Comparison of ENCODE assay signal across 13 mouse cellular contexts in the genomic region with DNA sequence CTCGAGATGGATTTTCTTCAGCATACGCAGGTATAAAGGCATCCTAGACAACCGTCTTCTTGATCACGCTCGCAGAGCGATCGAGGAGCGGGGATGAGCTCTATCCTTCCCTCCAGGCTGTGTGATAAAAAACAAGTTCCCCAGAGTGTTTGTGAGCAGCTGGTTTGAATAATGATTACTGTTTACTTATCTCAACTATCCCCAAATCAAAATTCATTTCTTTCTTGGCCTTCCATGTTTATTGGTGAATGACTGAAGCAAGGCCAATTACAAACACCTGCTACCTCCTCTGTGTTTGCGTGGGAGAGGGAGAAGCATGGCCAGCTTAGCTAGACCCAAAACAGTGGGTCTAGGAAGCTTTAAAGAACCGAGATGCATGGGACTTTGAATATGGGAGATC.
DNase-seq lines count a peak whose midpoint lies in the region; ATAC-seq lines count a peak whose summit lies in the region.
"Had no signal": no experiment of that assay in that cellular context is flagged by ENCODE, and none has a peak within 500 bp of the region (broad histone marks: within the 10 kb centered on the region; RNA-seq: fewer than 3 reads in every experiment).

No protein-coding gene starts in this region.

- H3K4me3 ChIP-seq in hindbrain, embryonic 10.5 days = no peak overlapping the region
- H3K4me3 ChIP-seq in hindbrain, embryonic 16.5 days (ENCODE audit: low read length) = no peak overlapping the region
- no peak overlapping the region for H3K4me3 ChIP-seq in forebrain, embryonic 15.5 days
- no peak overlapping the region for H3K4me3 ChIP-seq in hindbrain, embryonic 15.5 days
- no peak overlapping the region for H3K4me3 ChIP-seq in neural tube, embryonic 14.5 days (ENCODE audit: low read depth, low read length)
- H3K4me3 ChIP-seq: erythroblast, embryonic 14.5 days had no signal

- H3K4me2 ChIP-seq in hindbrain, embryonic 16.5 days (ENCODE audit: low read length) = no peak overlapping the region
- H3K4me2 ChIP-seq in forebrain, embryonic 15.5 days (replicated peaks) = no peak overlapping the region
- H3K4me2 ChIP-seq in hindbrain, embryonic 15.5 days = no peak overlapping the region; the same call in 1 of the 2 replicates
- no peak overlapping the region for H3K4me2 ChIP-seq in neural tube, embryonic 14.5 days (ENCODE audit: low read depth, low read length)

- 0 out of 2 replicates have a peak, but pooled peaks cover 5% of the 10 kb centered on the region for H3K4me1 ChIP-seq in hindbrain, embryonic 10.5 days (replicated peaks)
- H3K4me1 ChIP-seq in hindbrain, embryonic 16.5 days (ENCODE audit: control insufficient read depth, insufficient read depth, low read depth, low read length) = peaks cover 9% of the 10 kb centered on the region
- H3K4me1 ChIP-seq in forebrain, embryonic 15.5 days = peaks cover 19% of the 10 kb centered on the region
- H3K4me1 ChIP-seq in hindbrain, embryonic 15.5 days (replicated peaks) = peaks cover 29% of the 10 kb centered on the region
- peaks cover 16% of the 10 kb centered on the region for H3K4me1 ChIP-seq in neural tube, embryonic 14.5 days (ENCODE audit: control insufficient read depth, insufficient read depth, low read length)

- H3K9ac ChIP-seq in hindbrain, embryonic 16.5 days (ENCODE audit: low read depth, low read length) = no peak overlapping the region
- H3K9ac ChIP-seq in forebrain, embryonic 15.5 days (replicated peaks) = no peak overlapping the region
- no peak overlapping the region for H3K9ac ChIP-seq in hindbrain, embryonic 15.5 days
- H3K9ac ChIP-seq in neural tube, embryonic 14.5 days (replicated peaks; ENCODE audit: low read depth, low read length) = no peak overlapping the region

- H3K36me3 ChIP-seq in hindbrain, embryonic 10.5 days = peaks cover 10% of the 10 kb centered on the region; the same call in 1 of the 2 replicates
- H3K36me3 ChIP-seq in hindbrain, embryonic 16.5 days (ENCODE audit: control insufficient read depth, insufficient read depth, low read length) = no peaks in the 10 kb centered on the region
- no peaks in the 10 kb centered on the region for H3K36me3 ChIP-seq in forebrain, embryonic 15.5 days
- no peaks in the 10 kb centered on the region for H3K36me3 ChIP-seq in hindbrain, embryonic 15.5 days
- H3K36me3 ChIP-seq in neural tube, embryonic 14.5 days (ENCODE audit: control insufficient read depth, insufficient read depth, low read length) = no peaks in the 10 kb centered on the region

- no peak for ATAC-seq in hindbrain, embryonic 16.5 days
- peak; percentile 27; the same call in 1 of the 2 replicates for ATAC-seq in forebrain, embryonic 15.5 days (replicated peaks)
- no peak for ATAC-seq in hindbrain, embryonic 15.5 days (ENCODE audit: low FRiP score, low read depth)
- peak; percentile 67; the same call in 1 of the 2 replicates for ATAC-seq in neural tube, embryonic 14.5 days (ENCODE audit: low read depth)
- ATAC-seq: inflammation-experienced regulatory T-cells, adult 6 months had no signal

- no peaks in the 10 kb centered on the region for H3K9me3 ChIP-seq in hindbrain, embryonic 10.5 days
- H3K9me3 ChIP-seq in hindbrain, embryonic 16.5 days (ENCODE audit: control insufficient read depth, low read length) = no peaks in the 10 kb centered on the region
- no peaks in the 10 kb centered on the region for H3K9me3 ChIP-seq in forebrain, embryonic 15.5 days
- H3K9me3 ChIP-seq in hindbrain, embryonic 15.5 days = no peaks in the 10 kb centered on the region
- no peaks in the 10 kb centered on the region for H3K9me3 ChIP-seq in neural tube, embryonic 14.5 days (ENCODE audit: control insufficient read depth, low read length)

- peak overlapping the region; percentile 37; the same call in 1 of the 2 replicates for H3K27ac ChIP-seq in hindbrain, embryonic 10.5 days
- H3K27ac ChIP-seq in hindbrain, embryonic 16.5 days (ENCODE audit: low read depth, low read length) = no peak overlapping the region; the same call in 1 of the 2 replicates
- H3K27ac ChIP-seq in forebrain, embryonic 15.5 days (replicated peaks) = peak overlapping the region; percentile 13; the same call in 1 of the 2 replicates
- peak overlapping the region; percentile 48 for H3K27ac ChIP-seq in hindbrain, embryonic 15.5 days (replicated peaks)
- H3K27ac ChIP-seq in neural tube, embryonic 14.5 days (ENCODE audit: low read depth, low read length) = no peak overlapping the region

- 82% methylated on average over 10 of the region's 10 CpGs for WGBS in hindbrain, embryonic 10.5 days
- 50% methylated on average over 10 of the region's 10 CpGs for WGBS in hindbrain, embryonic 16.5 days
- 60% methylated on average over 10 of the region's 10 CpGs for WGBS in forebrain, embryonic 15.5 days
- 40% methylated on average over 10 of the region's 10 CpGs for WGBS in hindbrain, embryonic 15.5 days
- WGBS in neural tube, embryonic 14.5 days = 37% methylated on average over 10 of the region's 10 CpGs

- H3K27me3 ChIP-seq in hindbrain, embryonic 10.5 days (ENCODE audit: insufficient read depth, poor library complexity, severe bottlenecking) = no peaks in the 10 kb centered on the region
- no peaks in the 10 kb centered on the region for H3K27me3 ChIP-seq in hindbrain, embryonic 16.5 days (replicated peaks; ENCODE audit: control insufficient read depth, insufficient read depth, low read length)
- no peaks in the 10 kb centered on the region for H3K27me3 ChIP-seq in forebrain, embryonic 15.5 days
- no peaks in the 10 kb centered on the region for H3K27me3 ChIP-seq in hindbrain, embryonic 15.5 days
- H3K27me3 ChIP-seq in neural tube, embryonic 14.5 days (ENCODE audit: control insufficient read depth, insufficient read depth, low read length) = no peaks in the 10 kb centered on the region

- DNase-seq in hindbrain, embryonic 10.5 days (ENCODE audit: low spot score) = no peak
- DNase-seq in thymus, postnatal 10 days (ENCODE audit: low spot score in 2 of 2) = no peak
- no peak for DNase-seq in adrenal gland, adult (ENCODE audit: inconsistent age in 2 of 2, low spot score in 1 of 2)
- DNase-seq: cerebellum, adult 9-11 months; heart, adult 18-20 months; lung, postnatal 14 days; right cerebral cortex, postnatal 14 days had no signal

Comparison
In these comparisons a context has a peak if more than half of its experiments do, and no peak if none do; other contexts are left out.
1. H3K27ac ChIP-seq: peak in hindbrain, embryonic 10.5 days (single experiment), forebrain, embryonic 15.5 days (single experiment) and hindbrain, embryonic 15.5 days (single experiment); none in hindbrain, embryonic 16.5 days (single experiment) and neural tube, embryonic 14.5 days (single experiment).
2. ATAC-seq: peak in forebrain, embryonic 15.5 days (single experiment) and neural tube, embryonic 14.5 days (single experiment); none in hindbrain, embryonic 16.5 days (single experiment) and hindbrain, embryonic 15.5 days (single experiment).